Mouse (Mus musculus): ENCODE data around the gene Arhgef38. TPM values are rescaled to one million over a fixed set of nuclear protein-coding genes. Genes with fewer than 3 reads are reported as not detected.

The Arhgef38 gene
- polyA plus RNA-seq, 1 experiment, result not detected

GRCm38 (mm10) chr3:133085858-133086257, 148.9 kb downstream of the Arhgef38 start:
- H3K27me3 ChIP-seq (ENCODE audit: control insufficient read depth, insufficient read depth, insufficient read length), result no peaks in the 10 kb centered on the region
- H3K4me3 ChIP-seq (ENCODE audit: insufficient read depth, poor library complexity, severe bottlenecking), result no peak overlapping the region
- TF ChIP-seq FOSL1 (IDR thresholded peaks at IDR 0.05; ENCODE audit: insufficient read depth, low read length, poor library complexity, severe bottlenecking), result no peak
- no peak for TF ChIP-seq MAX (IDR thresholded peaks at IDR 0.05)
- TF ChIP-seq CEBPB (IDR thresholded peaks at IDR 0.05; ENCODE audit: low read depth), result no peak
- TF ChIP-seq MYOG (IDR thresholded peaks at IDR 0.05; ENCODE audit: control insufficient read depth, extremely low read depth, insufficient read length), result no peak
- no peak for TF ChIP-seq MYOD1 (IDR thresholded peaks at IDR 0.05; ENCODE audit: control insufficient read depth, insufficient read length, low read depth)
- TF ChIP-seq USF1 (IDR thresholded peaks at IDR 0.05; ENCODE audit: low read depth), result no peak
- no peak for TF ChIP-seq CTCF (IDR thresholded peaks at IDR 0.05; ENCODE audit: control insufficient read depth, insufficient read depth, insufficient read length)
- no peak overlapping the region for H3ac ChIP-seq (ENCODE audit: control insufficient read depth, insufficient read length, low read depth)
- peaks cover 42% of the 10 kb centered on the region for H3K36me3 ChIP-seq (ENCODE audit: control insufficient read depth, insufficient read depth)
- H3K79me2 ChIP-seq (ENCODE audit: control insufficient read depth, insufficient read depth), result peaks cover 52% of the 10 kb centered on the region
- peaks cover 31% of the 10 kb centered on the region for H3K79me3 ChIP-seq (ENCODE audit: low read depth)

DNA sequence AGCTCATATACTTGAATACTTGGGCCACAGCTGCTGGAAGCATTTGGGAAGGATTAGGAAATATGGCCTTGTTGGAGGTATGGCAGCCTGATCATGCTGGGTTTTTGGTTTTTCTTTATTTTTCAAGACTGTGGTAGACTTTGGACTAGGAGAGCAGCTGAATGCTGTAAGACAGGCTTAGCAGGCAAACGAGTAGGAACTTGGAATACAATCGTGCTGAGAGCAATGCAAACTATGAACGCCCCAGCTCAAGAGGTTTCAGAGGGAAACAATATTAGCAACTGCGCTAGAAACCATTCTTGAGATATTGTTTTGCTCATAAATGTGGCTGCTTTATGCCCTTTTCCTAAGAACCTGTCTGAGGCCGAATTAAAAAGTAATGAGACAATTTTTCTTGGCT, 152.0 kb downstream of the Arhgef38 start:
- peaks cover 7% of the 10 kb centered on the region for H3K79me3 ChIP-seq (ENCODE audit: low read depth)
- no peak overlapping the region for H3ac ChIP-seq (ENCODE audit: control insufficient read depth, insufficient read length, low read depth)
- H3K27me3 ChIP-seq (ENCODE audit: control insufficient read depth, insufficient read depth, insufficient read length), result no peaks in the 10 kb centered on the region
- TF ChIP-seq MAX (IDR thresholded peaks at IDR 0.05) (no peak), USF1 (IDR thresholded peaks at IDR 0.05; ENCODE audit: low read depth) (no peak), CTCF (IDR thresholded peaks at IDR 0.05; ENCODE audit: control insufficient read depth, insufficient read depth, insufficient read length) (no peak), MYOG (IDR thresholded peaks at IDR 0.05; ENCODE audit: control insufficient read depth, extremely low read depth, insufficient read length) (no peak), MYOD1 (IDR thresholded peaks at IDR 0.05; ENCODE audit: control insufficient read depth, insufficient read length, low read depth) (no peak), FOSL1 (IDR thresholded peaks at IDR 0.05; ENCODE audit: insufficient read depth, low read length, poor library complexity, severe bottlenecking) (no peak)
- H3K79me2 ChIP-seq (ENCODE audit: control insufficient read depth, insufficient read depth), result peaks cover 42% of the 10 kb centered on the region
- H3K36me3 ChIP-seq (ENCODE audit: control insufficient read depth, insufficient read depth), result peaks cover 61% of the 10 kb centered on the region
- H3K4me3 ChIP-seq (ENCODE audit: insufficient read depth, poor library complexity, severe bottlenecking), result no peak overlapping the region

- Histone ChIP-seq H3K4me3 (ENCODE audit: insufficient read depth, poor library complexity, severe bottlenecking) (no peak overlapping the region), H3K79me2 (ENCODE audit: control insufficient read depth, insufficient read depth) (peaks cover 70% of the 10 kb centered on the region), H3ac (ENCODE audit: control insufficient read depth, insufficient read length, low read depth) (no peak overlapping the region), H3K36me3 (ENCODE audit: control insufficient read depth, insufficient read depth) (peaks cover 61% of the 10 kb centered on the region), H3K27me3 (ENCODE audit: control insufficient read depth, insufficient read depth, insufficient read length) (no peaks in the 10 kb centered on the region), H3K79me3 (ENCODE audit: low read depth) (peaks cover 26% of the 10 kb centered on the region)
- TF ChIP-seq MAX (IDR thresholded peaks at IDR 0.05), result no peak
- TF ChIP-seq FOSL1 (IDR thresholded peaks at IDR 0.05; ENCODE audit: insufficient read depth, low read length, poor library complexity, severe bottlenecking), result no peak
- TF ChIP-seq MYOD1 (IDR thresholded peaks at IDR 0.05; ENCODE audit: control insufficient read depth, insufficient read length, low read depth), result no peak
- no peak for TF ChIP-seq CEBPB (IDR thresholded peaks at IDR 0.05; ENCODE audit: low read depth)
- no peak for TF ChIP-seq MYOG (IDR thresholded peaks at IDR 0.05; ENCODE audit: control insufficient read depth, extremely low read depth, insufficient read length)
- TF ChIP-seq USF1 (IDR thresholded peaks at IDR 0.05; ENCODE audit: low read depth), result no peak
- no peak for TF ChIP-seq CTCF (IDR thresholded peaks at IDR 0.05; ENCODE audit: control insufficient read depth, insufficient read depth, insufficient read length)
These were observed 159.2 kb downstream of the Arhgef38 start for GRCm38 (mm10) chr3:133075560-133075959.

Other genes starting within 250 kb of the Arhgef38 start
- 8.1 TPM for gene Ints12, start 143.1 kb downstream of the Arhgef38 start, polyA plus RNA-seq (2012; fragmentation: generic; extraction: Trizol)
- 13.1 TPM for gene Gstcd, start 142.9 kb downstream of the Arhgef38 start, polyA plus RNA-seq (2012; fragmentation: generic; extraction: Trizol)
- 41.2 TPM for gene Ppa2, start 75.2 kb upstream of the Arhgef38 start, polyA plus RNA-seq (2012; fragmentation: generic; extraction: Trizol)

Data from C2C12 (cell line).